Mouse (Mus musculus): Measurements from ENCODE around the gene Ifit2. TPM values are rescaled to one million over a fixed set of nuclear protein-coding genes. Genes with fewer than 3 reads are reported as not detected.

The Ifit2 gene
- polyA plus RNA-seq, 1 experiment from 2014 or later = 3.1 TPM

GRCm38 (mm10) chr19:34521361-34521760 is 29.1 kb upstream of the Ifit2 start:
- H3K27me3 ChIP-seq = no peaks in the 10 kb centered on the region
- H3K9me3 ChIP-seq = no peaks in the 10 kb centered on the region
- H3K4me2 ChIP-seq = no peak overlapping the region
- no peaks in the 10 kb centered on the region for H3K36me3 ChIP-seq
- H3K27ac ChIP-seq (replicated peaks) = no peak overlapping the region
- peaks cover 4% of the 10 kb centered on the region for H3K4me1 ChIP-seq (replicated peaks)
- ATAC-seq (ENCODE audit: low read depth) = no peak
- H3K9ac ChIP-seq = no peak overlapping the region
- H3K4me3 ChIP-seq = no peak overlapping the region
- 83% methylated on average over 2 of the region's 2 CpGs for WGBS

DNA sequence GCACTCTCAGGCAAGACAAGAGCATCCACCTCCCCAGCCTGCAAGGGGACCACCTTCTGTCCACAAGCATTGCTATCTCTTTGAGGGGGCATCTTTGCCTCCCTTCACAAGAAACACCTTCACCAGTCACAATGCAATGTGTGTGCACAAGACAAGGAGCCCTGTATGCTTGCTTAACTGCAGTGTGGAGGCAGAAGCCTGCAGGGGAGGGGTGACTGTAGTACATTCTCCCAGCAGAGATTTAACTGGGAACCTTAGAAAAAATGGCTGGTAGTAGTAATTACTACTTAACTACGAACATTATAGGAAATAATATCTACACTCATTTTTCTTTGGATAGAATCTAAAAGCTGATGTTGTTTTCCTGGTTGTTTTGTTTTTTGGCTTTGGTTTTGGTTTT is 28.5 kb upstream of the Ifit2 start:
- H3K4me2 ChIP-seq = no peak overlapping the region
- no peak overlapping the region for H3K27ac ChIP-seq (replicated peaks)
- WGBS = 89% methylated on average over 1 of the region's 1 CpGs
- H3K4me3 ChIP-seq = no peak overlapping the region
- H3K27me3 ChIP-seq = no peaks in the 10 kb centered on the region
- peaks cover 9% of the 10 kb centered on the region for H3K4me1 ChIP-seq (replicated peaks)
- H3K36me3 ChIP-seq = no peaks in the 10 kb centered on the region
- ATAC-seq (ENCODE audit: low read depth) = no peak
- H3K9ac ChIP-seq = no peak overlapping the region
- no peaks in the 10 kb centered on the region for H3K9me3 ChIP-seq

DNA sequence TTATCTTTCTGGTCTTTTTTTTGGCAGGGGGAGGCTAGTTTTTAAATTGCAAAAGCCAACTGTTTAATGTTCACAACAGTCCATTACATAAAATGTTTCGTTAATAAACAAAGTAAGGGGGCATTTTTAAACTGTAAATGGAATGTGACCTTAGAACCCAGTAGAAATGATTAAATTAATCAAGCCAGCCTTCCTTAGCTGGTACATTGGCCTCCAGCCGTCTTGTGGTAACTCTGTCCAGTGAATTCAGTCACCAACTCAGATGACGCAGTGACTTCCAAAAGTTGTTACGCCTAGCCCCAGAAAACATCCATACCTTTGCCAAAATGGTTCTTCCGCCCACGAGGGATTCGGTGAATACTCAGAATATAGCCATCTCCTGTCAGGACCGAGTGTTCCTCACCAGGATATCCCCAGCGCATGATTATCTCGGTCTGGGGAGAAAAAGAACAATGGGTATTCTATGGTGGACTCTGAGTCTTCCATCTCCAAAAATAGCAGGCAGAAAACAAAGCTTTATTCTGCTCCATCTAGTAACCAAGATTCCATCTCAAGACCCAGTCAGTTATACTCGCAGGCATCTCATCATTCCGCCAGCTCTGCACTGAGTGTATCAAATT is 27.3 kb upstream of the Ifit2 start:
- Histone ChIP-seq H3K4me2 (no peak overlapping the region), H3K9ac (no peak overlapping the region), H3K27me3 (no peaks in the 10 kb centered on the region), H3K9me3 (no peaks in the 10 kb centered on the region), H3K4me1 (replicated peaks) (peaks cover 12% of the 10 kb centered on the region), H3K36me3 (no peaks in the 10 kb centered on the region), H3K27ac (replicated peaks) (no peak overlapping the region), H3K4me3 (no peak overlapping the region)
- WGBS = 82% methylated on average over 12 of the region's 12 CpGs
- no peak for ATAC-seq (ENCODE audit: low read depth)

- H3K27ac ChIP-seq (replicated peaks) = no peak overlapping the region
- no peak for ATAC-seq (ENCODE audit: low read depth)
- H3K4me1 ChIP-seq (replicated peaks) = peaks cover 12% of the 10 kb centered on the region
- H3K4me3 ChIP-seq = no peak overlapping the region
- H3K4me2 ChIP-seq = no peak overlapping the region
- no peak overlapping the region for H3K9ac ChIP-seq
- WGBS = 74% methylated on average over 9 of the region's 9 CpGs
- H3K27me3 ChIP-seq = no peaks in the 10 kb centered on the region
- no peaks in the 10 kb centered on the region for H3K9me3 ChIP-seq
- no peaks in the 10 kb centered on the region for H3K36me3 ChIP-seq
Measured at GRCm38 (mm10) chr19:34524646-34525045, 25.8 kb upstream of the Ifit2 start.

DNA sequence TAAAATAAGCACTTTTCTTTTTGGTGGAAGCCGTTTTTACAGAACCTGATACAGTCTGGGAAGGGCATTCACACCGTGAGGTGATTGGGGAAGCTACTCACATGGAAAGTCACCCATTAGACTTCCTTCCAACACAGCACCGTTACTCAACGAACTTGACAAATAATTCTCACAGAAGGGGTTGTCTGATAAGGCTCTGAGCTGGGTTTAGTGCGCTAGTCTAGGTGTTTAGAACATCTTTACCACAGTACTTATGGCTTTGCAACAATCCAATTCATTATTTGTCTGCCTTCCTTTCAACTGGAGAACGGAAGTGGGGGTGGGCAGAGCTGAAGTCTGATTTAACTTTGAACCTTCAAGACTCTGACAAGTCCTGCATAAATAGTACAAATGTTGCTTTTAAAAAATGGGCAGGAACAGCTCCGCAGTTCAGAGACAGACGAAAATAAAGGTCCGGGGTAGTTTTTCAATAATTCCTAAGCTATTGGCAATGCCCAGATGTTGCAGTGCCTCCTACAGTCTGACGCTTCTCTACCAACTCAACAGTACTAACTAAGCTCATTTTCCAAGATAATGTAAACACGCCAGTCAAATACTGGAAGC is 24.1 kb upstream of the Ifit2 start:
- 41% methylated on average over 11 of the region's 11 CpGs for WGBS
- Histone ChIP-seq H3K36me3 (no peaks in the 10 kb centered on the region), H3K27me3 (no peaks in the 10 kb centered on the region), H3K4me2 (peak overlapping the region; percentile 82), H3K4me1 (replicated peaks) (peaks cover 12% of the 10 kb centered on the region), H3K9ac (peak overlapping the region; percentile 79), H3K27ac (replicated peaks) (peak overlapping the region; percentile 46), H3K9me3 (no peaks in the 10 kb centered on the region), H3K4me3 (peak overlapping the region; percentile 66)
- ATAC-seq (ENCODE audit: low read depth) = peak; percentile 64

- peak; percentile 100 for ATAC-seq (ENCODE audit: low read depth)
- Histone ChIP-seq H3K36me3 (no peaks in the 10 kb centered on the region), H3K27me3 (no peaks in the 10 kb centered on the region), H3K4me1 (replicated peaks) (peaks cover 12% of the 10 kb centered on the region), H3K4me3 (peak within 1 kb of the TSS; percentile 66), H3K27ac (replicated peaks) (peak within 1 kb of the TSS; percentile 46), H3K9ac (peak within 1 kb of the TSS; percentile 79), H3K9me3 (no peaks in the 10 kb centered on the region), H3K4me2 (peak within 1 kb of the TSS; percentile 82)
- WGBS = under 1% methylated on average over 29 of the region's 29 CpGs
Measured at GRCm38 (mm10) chr19:34526941-34527682, 23.4 kb upstream of the Ifit2 start, which contains the start of gene Lipa. Gene Lipa (minus strand): TSS chr19:34527474.

GRCm38 (mm10) chr19:34532061-34532751 is 18.3 kb upstream of the Ifit2 start:
- WGBS = 93% methylated on average over 4 of the region's 4 CpGs
- Histone ChIP-seq H3K27me3 (no peaks in the 10 kb centered on the region), H3K9ac (no peak overlapping the region), H3K4me2 (no peak overlapping the region), H3K4me1 (replicated peaks) (0 out of 2 replicates have a peak, but pooled peaks cover 3% of the 10 kb centered on the region), H3K27ac (replicated peaks) (no peak overlapping the region), H3K36me3 (no peaks in the 10 kb centered on the region), H3K4me3 (no peak overlapping the region), H3K9me3 (no peaks in the 10 kb centered on the region)
- ATAC-seq (ENCODE audit: low read depth) = no peak

DNA sequence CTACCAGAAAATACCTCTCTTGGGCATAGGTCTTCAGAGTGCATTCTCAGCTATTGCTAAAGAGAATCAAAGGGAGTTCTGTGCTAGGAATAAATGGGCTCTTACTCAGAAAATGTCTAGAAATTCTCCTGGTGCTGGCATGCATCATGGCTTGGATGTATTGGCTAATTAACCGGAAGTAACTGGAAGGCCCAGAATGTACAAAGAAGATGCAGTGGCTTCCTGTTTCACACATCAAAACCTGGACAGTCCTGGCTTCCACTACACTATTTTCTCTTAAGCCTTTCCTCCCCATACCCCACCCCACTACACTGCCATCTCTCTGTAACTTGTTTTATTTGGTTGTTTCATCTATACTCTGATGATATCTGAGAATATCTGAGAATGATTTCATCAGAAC is 11.1 kb upstream of the Ifit2 start:
- no peak for ATAC-seq (ENCODE audit: low read depth)
- Histone ChIP-seq H3K36me3 (no peaks in the 10 kb centered on the region), H3K27me3 (no peaks in the 10 kb centered on the region), H3K4me2 (no peak overlapping the region), H3K4me1 (replicated peaks) (no peaks in the 10 kb centered on the region), H3K9me3 (no peaks in the 10 kb centered on the region), H3K27ac (replicated peaks) (no peak overlapping the region), H3K9ac (no peak overlapping the region), H3K4me3 (no peak overlapping the region)
- WGBS = 93% methylated on average over 1 of the region's 1 CpGs

GRCm38 (mm10) chr19:34546211-34546610 is 4.3 kb upstream of the Ifit2 start:
- Histone ChIP-seq H3K27ac (replicated peaks) (no peak overlapping the region), H3K9ac (no peak overlapping the region), H3K27me3 (no peaks in the 10 kb centered on the region), H3K4me3 (no peak overlapping the region), H3K4me2 (no peak overlapping the region), H3K4me1 (replicated peaks) (no peaks in the 10 kb centered on the region), H3K9me3 (no peaks in the 10 kb centered on the region), H3K36me3 (no peaks in the 10 kb centered on the region)
- ATAC-seq (ENCODE audit: low read depth) = no peak
- WGBS = 89% methylated on average over 4 of the region's 4 CpGs

GRCm38 (mm10) chr19:34547976-34548375 is 2.5 kb upstream of the Ifit2 start:
- 30% methylated on average over 7 of the region's 7 CpGs for WGBS
- Histone ChIP-seq H3K27me3 (no peaks in the 10 kb centered on the region), H3K4me1 (replicated peaks) (no peaks in the 10 kb centered on the region; the same call in 1 of the 2 replicates), H3K9me3 (no peaks in the 10 kb centered on the region), H3K27ac (replicated peaks) (no peak overlapping the region), H3K36me3 (no peaks in the 10 kb centered on the region), H3K9ac (no peak overlapping the region), H3K4me3 (no peak overlapping the region), H3K4me2 (no peak overlapping the region)
- no peak for ATAC-seq (ENCODE audit: low read depth)

- H3K27ac ChIP-seq (replicated peaks) = 0 out of 2 replicates have a peak overlapping the region, but pooled peaks have one; percentile 39
- H3K4me2 ChIP-seq = peak overlapping the region; percentile 57
- no peaks in the 10 kb centered on the region; the same call in 1 of the 2 replicates for H3K4me1 ChIP-seq (replicated peaks)
- no peaks in the 10 kb centered on the region for H3K27me3 ChIP-seq
- ATAC-seq (ENCODE audit: low read depth) = peak; percentile 51
- 32% methylated on average over 4 of the region's 4 CpGs for WGBS
- peak overlapping the region; percentile 60 for H3K9ac ChIP-seq
- no peaks in the 10 kb centered on the region for H3K9me3 ChIP-seq
- H3K4me3 ChIP-seq = peak overlapping the region; percentile 45
- no peaks in the 10 kb centered on the region for H3K36me3 ChIP-seq
Measured at GRCm38 (mm10) chr19:34550205-34550533, 325 bp upstream of the Ifit2 start.

DNA sequence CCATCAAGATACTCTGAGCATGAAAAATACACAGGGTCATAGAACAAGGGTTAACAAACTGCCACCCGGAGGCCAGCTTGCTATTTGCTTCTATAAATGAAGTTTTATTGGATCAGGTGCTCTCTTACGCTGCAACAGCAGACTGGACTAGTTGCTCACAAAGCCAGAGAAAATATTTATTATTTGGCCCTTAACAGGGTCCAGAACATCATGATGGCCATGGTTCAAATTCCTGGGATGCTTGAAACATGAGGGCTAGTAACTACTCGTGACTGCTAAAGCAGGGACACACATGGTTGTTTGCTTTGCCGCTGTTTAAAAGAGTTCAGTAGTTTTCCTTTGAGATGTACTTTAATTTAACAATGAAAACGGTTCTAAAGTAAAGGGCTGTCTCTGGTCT is 1.5 kb downstream of the Ifit2 start:
- no peaks in the 10 kb centered on the region for H3K9me3 ChIP-seq
- no peak overlapping the region for H3K27ac ChIP-seq (replicated peaks)
- H3K4me2 ChIP-seq = no peak overlapping the region
- ATAC-seq (ENCODE audit: low read depth) = no peak
- H3K36me3 ChIP-seq = no peaks in the 10 kb centered on the region
- 71% methylated on average over 5 of the region's 5 CpGs for WGBS
- H3K4me1 ChIP-seq (replicated peaks) = no peaks in the 10 kb centered on the region; the same call in 1 of the 2 replicates
- no peaks in the 10 kb centered on the region for H3K27me3 ChIP-seq
- H3K9ac ChIP-seq = no peak overlapping the region
- no peak overlapping the region for H3K4me3 ChIP-seq
